Mouse (Mus musculus) ES-E14 (cell line): ENCODE measurements around the gene Rab33a. TPM values are rescaled to one million over a fixed set of nuclear protein-coding genes. Genes with fewer than 3 reads are reported as not detected.

Experiments
- DNase-seq: peaks from one replicate; pipeline ENCODE4 v3.0.0-alpha.2; 2013; ENCODE audit warnings: low read depth, low spot score
- H3K27ac ChIP-seq: 2 replicates; pipeline ENCODE4 v1.5.1; 2012; ENCODE audit warnings: low read depth, mild to moderate bottlenecking, low read length, moderate library complexity, mixed read lengths; ENCODE audit not compliant: poor library complexity, insufficient read depth, severe bottlenecking
- H3K36me3 ChIP-seq: 2 replicates; pipeline ENCODE4 v1.6.1; 2012; ENCODE audit warnings: mild to moderate bottlenecking, low read length, moderate library complexity, mixed read lengths; ENCODE audit not compliant: control insufficient read depth, poor library complexity, insufficient read depth, severe bottlenecking
- H3K4me1 ChIP-seq, 2 experiments: fragments of 150-350 bp in 1 of 2; sonication (generic) in 1 of 2; 2 replicates each; pipeline ENCODE4 v1.6.1; 2012; ENCODE audit warnings: low read length in 2 of 2, mild to moderate bottlenecking in 1 of 2, mixed read lengths in 1 of 2; ENCODE audit not compliant: control insufficient read depth in 2 of 2, insufficient read depth in 2 of 2, poor library complexity in 1 of 2
- H3K4me3 ChIP-seq, 2 experiments: fragments of 150-350 bp in 1 of 2; sonication (generic) in 1 of 2; 2 replicates each; pipeline ENCODE4 v1.5.1; 2012; ENCODE audit warnings: low read length in 2 of 2, low read depth in 1 of 2, mild to moderate bottlenecking in 1 of 2, mixed read lengths in 1 of 2; ENCODE audit not compliant: insufficient read depth in 1 of 2, poor library complexity in 1 of 2, severe bottlenecking in 1 of 2
- H3K9ac ChIP-seq: 2 replicates; pipeline ENCODE4 v1.6.1; 2012; ENCODE audit warnings: low read depth, mild to moderate bottlenecking, low read length, mixed read lengths; ENCODE audit not compliant: poor library complexity, insufficient read depth, severe bottlenecking
- H3K9me3 ChIP-seq: fragments of 150-350 bp; sonication (generic); 2 replicates; pipeline ENCODE4 v1.6.1; 2012; ENCODE audit warnings: low read depth, mild to moderate bottlenecking, low read length; ENCODE audit not compliant: control insufficient read depth, insufficient read depth
- CHD2 ChIP-seq: IDR thresholded peaks from 2 replicates; pipeline ENCODE4 v1.6.1; 2014; ENCODE audit warnings: mild to moderate bottlenecking, low read depth, low read length, inconsistent platforms
- HCFC1 ChIP-seq: IDR thresholded peaks from 2 replicates; pipeline ENCODE4 v1.6.1; 2012; ENCODE audit warnings: low read length, inconsistent platforms, borderline replicate concordance; ENCODE audit not compliant: insufficient read depth
- MAFK ChIP-seq: IDR thresholded peaks from 2 replicates; pipeline ENCODE4 v1.6.1; 2014; ENCODE audit warnings: mild to moderate bottlenecking, low read depth, low read length, inconsistent platforms; ENCODE audit not compliant: insufficient read depth
- ZC3H11A ChIP-seq: IDR thresholded peaks from 2 replicates; pipeline ENCODE4 v1.6.1; 2012; ENCODE audit warnings: low read depth, mild to moderate bottlenecking, inconsistent platforms, low read length, borderline replicate concordance
- ZNF384 ChIP-seq: IDR thresholded peaks from 2 replicates; pipeline ENCODE4 v1.6.1; 2012; ENCODE audit warnings: low read depth, low read length, inconsistent platforms
- in situ Hi-C, 2 experiments: fragments of 600-800 bp; cut with MboI; formaldehyde crosslinking; loops; one replicate each; pipeline ENCODE4 v1.15.1; 2025; ENCODE audit warnings: low sequenced_read_pairs in 2 of 2, inconsistent platforms in 1 of 2; ENCODE audit not compliant: unreplicated experiment in 2 of 2
- total RNA-seq: library from RNA; depleted of rRNA; stranded (reverse); fragments of 300-350 nt; gene quantifications from 2 replicates; pipeline ENCODE4 v1.2.3, GENCODE M21; 2012; rRNA removed

Gene Rab33a
- total RNA-seq, 1 experiment, result 0.76 TPM

- TF ChIP-seq MAFK (no peak), ZNF384 (no peak), CHD2 (no peak), ZC3H11A (no peak), HCFC1 (no peak)
- H3K9me3 ChIP-seq, result no peaks in the 10 kb centered on the region
- in situ Hi-C loops, result no loop called here
- no peak overlapping the region for H3K27ac ChIP-seq
- no peak overlapping the region; the same call in 1 of the 2 replicates for H3K9ac ChIP-seq
- no peaks in the 10 kb centered on the region for H3K36me3 ChIP-seq
- DNase-seq, result peak; percentile 51
- H3K4me1 ChIP-seq, result no peaks in the 10 kb centered on the region
- H3K4me3 ChIP-seq, result no peak overlapping the region
Observed at GRCm38 (mm10) chrX:48532175-48532574, 13.1 kb downstream of the Rab33a start.

Other genes starting within 250 kb of the Rab33a start
- gene Bcorl1, start 177.9 kb upstream of the Rab33a start, total RNA-seq, result 1.7 and 2.7 TPM in 2 replicates
- gene Elf4, start 56.2 kb upstream of the Rab33a start, total RNA-seq, result 1.9 and 2.7 TPM in 2 replicates
- gene Aifm1, start 5.7 kb upstream of the Rab33a start, total RNA-seq, result 88.9 and 118 TPM in 2 replicates
- gene Zfp280c, start 75.2 kb downstream of the Rab33a start, total RNA-seq, result 9.0 and 11.3 TPM in 2 replicates
- 4.1 and 5.8 TPM in 2 replicates for gene Slc25a14, start 104.1 kb downstream of the Rab33a start, total RNA-seq
- not detected in 2 replicates for gene Gpr119, start 155.2 kb downstream of the Rab33a start, total RNA-seq
- 10.6 and 18.4 TPM in 2 replicates for gene Rbmx2, start 175.7 kb downstream of the Rab33a start, total RNA-seq